Comparison of ENCODE assay signal across 8 mouse cellular contexts in the genomic region with DNA sequence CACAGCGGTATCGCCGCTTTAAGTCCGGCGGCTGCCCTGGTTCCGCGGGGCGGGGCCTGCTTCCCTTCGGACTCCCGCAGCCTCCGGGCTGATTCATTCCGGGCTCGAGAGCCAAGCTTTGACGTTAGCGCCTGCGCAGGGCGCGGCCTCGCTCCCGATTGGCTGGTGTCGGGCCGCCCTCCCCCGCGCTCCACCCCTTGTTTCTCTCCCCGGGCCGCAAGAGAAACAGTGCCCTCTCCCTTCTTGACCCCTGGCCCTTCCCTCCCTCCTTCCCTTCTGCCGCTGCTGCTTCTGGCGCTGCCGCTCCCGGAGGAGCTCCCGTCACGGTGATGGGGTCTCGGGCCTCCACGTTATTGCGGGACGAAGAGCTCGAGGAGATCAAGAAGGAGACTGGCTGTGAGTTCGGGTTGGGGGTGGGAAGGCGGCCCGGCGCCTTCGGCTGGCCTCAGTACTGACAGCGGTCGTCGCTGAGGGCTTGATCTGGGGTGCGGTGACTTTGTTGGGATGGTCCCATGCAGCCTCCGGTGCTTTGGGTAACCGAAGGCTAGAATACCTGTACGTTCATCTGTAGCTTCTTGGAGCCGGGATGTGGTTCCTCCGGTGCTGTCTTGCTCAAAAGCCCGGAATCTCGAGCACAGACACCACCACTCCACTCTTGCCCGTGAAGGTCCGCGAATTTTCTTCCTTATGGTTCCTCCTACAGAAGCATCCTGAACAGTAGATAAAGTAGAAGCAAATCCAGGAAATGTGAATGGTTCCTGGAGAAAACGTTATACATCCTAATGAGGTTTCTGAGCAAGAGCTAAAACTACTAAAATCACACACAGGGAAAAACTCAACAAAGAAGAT. TPM values are rescaled to one million over a fixed set of nuclear protein-coding genes. Genes with fewer than 3 reads are reported as not detected.
DNase-seq lines count a peak whose midpoint lies in the region; ATAC-seq and TF ChIP-seq lines count a peak whose summit lies in the region.

A gene (minus strand): TSS at position 106 of the 849 bp plus-strand sequence.
A gene (plus strand): TSS at position 176 of the 849 bp plus-strand sequence.

- no peaks in the 10 kb centered on the region; the same call in none of the 2 replicates for H3K79me2 ChIP-seq in CH12.LX (replicated peaks; ENCODE audit: control insufficient read depth, extremely low read depth, insufficient read depth, poor library complexity, severe bottlenecking)

- under 1% methylated on average over 57 of the region's 57 CpGs for WGBS in forebrain, embryonic 11.5 days
- WGBS in heart, embryonic 16.5 days = under 1% methylated on average over 57 of the region's 57 CpGs
- under 1% methylated on average over 56 of the region's 57 CpGs for WGBS in liver, embryonic 15.5 days (ENCODE audit: insufficient replicate concordance)
- WGBS in neural tube, embryonic 12.5 days = under 1% methylated on average over 57 of the region's 57 CpGs

- H3K4me1 ChIP-seq in CH12.LX (ENCODE audit: control insufficient read depth in 1 of 2, insufficient read depth in 2 of 2) = peaks cover 0 to 11% of the 10 kb centered on the region in 2 experiments; a peak in 2 of 4 replicates
- H3K4me1 ChIP-seq in forebrain, embryonic 11.5 days (replicated peaks; ENCODE audit: control insufficient read depth, insufficient read depth, low read length) = peaks cover 3% of the 10 kb centered on the region; the same call in 1 of the 2 replicates
- peaks cover 12% of the 10 kb centered on the region for H3K4me1 ChIP-seq in heart, embryonic 16.5 days (ENCODE audit: control insufficient read depth, insufficient read depth, low read length)
- peaks cover 42% of the 10 kb centered on the region for H3K4me1 ChIP-seq in liver, embryonic 15.5 days (replicated peaks)
- peaks cover 14% of the 10 kb centered on the region for H3K4me1 ChIP-seq in neural tube, embryonic 12.5 days

- dilution Hi-C loops in CH12.LX (cut with MboI; ENCODE audit: extremely low pct_ligation_motif_present, extremely low pct_unique_long_range_greater_than_20kb, low sequenced_read_pairs) = no loop called here

- H3K27ac ChIP-seq in CH12.LX (ENCODE audit: insufficient read depth, low read depth) = peak within 1 kb of the TSS; percentile 11; the same call in 1 of the 2 replicates
- H3K27ac ChIP-seq in forebrain, embryonic 11.5 days (ENCODE audit: low read depth, low read length) = peak within 1 kb of the TSS; percentile 64
- peak within 1 kb of the TSS; percentile 81 for H3K27ac ChIP-seq in heart, embryonic 16.5 days (ENCODE audit: low read length)
- peak within 1 kb of the TSS; percentile 95 for H3K27ac ChIP-seq in liver, embryonic 15.5 days (replicated peaks)
- H3K27ac ChIP-seq in neural tube, embryonic 12.5 days = peak within 1 kb of the TSS; percentile 62

- H3K9me3 ChIP-seq in CH12.LX (replicated peaks; ENCODE audit: low read length) = no peaks in the 10 kb centered on the region
- H3K9me3 ChIP-seq in forebrain, embryonic 11.5 days (ENCODE audit: control insufficient read depth, low read length) = no peaks in the 10 kb centered on the region
- no peaks in the 10 kb centered on the region for H3K9me3 ChIP-seq in heart, embryonic 16.5 days (replicated peaks; ENCODE audit: control insufficient read depth, low read length)
- no peaks in the 10 kb centered on the region for H3K9me3 ChIP-seq in liver, embryonic 15.5 days (replicated peaks)
- no peaks in the 10 kb centered on the region for H3K9me3 ChIP-seq in neural tube, embryonic 12.5 days

- H3K27me3 ChIP-seq in CH12.LX (replicated peaks) = no peaks in the 10 kb centered on the region
- no peaks in the 10 kb centered on the region for H3K27me3 ChIP-seq in forebrain, embryonic 11.5 days (ENCODE audit: control insufficient read depth, insufficient read depth, low read length)
- H3K27me3 ChIP-seq in heart, embryonic 16.5 days (ENCODE audit: control insufficient read depth, insufficient read depth, low read length) = no peaks in the 10 kb centered on the region
- H3K27me3 ChIP-seq in liver, embryonic 15.5 days = no peaks in the 10 kb centered on the region
- H3K27me3 ChIP-seq in neural tube, embryonic 12.5 days (replicated peaks) = no peaks in the 10 kb centered on the region

- TF ChIP-seq EP300 in CH12.LX (IDR thresholded peaks at IDR 0.05; ENCODE audit: low read length) = no peak

- in situ Hi-C loops in CH12.LX (cut with MboI; ENCODE audit: low pct_ligation_motif_present, low pct_unique_long_range_greater_than_20kb, low sequenced_read_pairs) = loop anchor here (5.0 kb wide), 1 partner anchor 35 kb away; no protein-coding TSS in a partner anchor

- peak; percentile 69 for TF ChIP-seq POLR2A in CH12.LX (IDR thresholded peaks at IDR 0.05; ENCODE audit: low read depth, low read length)

- H3K9ac ChIP-seq in CH12.LX (ENCODE audit: insufficient read depth, low read depth) = peak within 1 kb of the TSS; percentile 61
- peak within 1 kb of the TSS; percentile 79 for H3K9ac ChIP-seq in forebrain, embryonic 11.5 days (ENCODE audit: low read length)
- peak within 1 kb of the TSS; percentile 83 for H3K9ac ChIP-seq in heart, embryonic 16.5 days (ENCODE audit: low read length)
- H3K9ac ChIP-seq in liver, embryonic 15.5 days = peak within 1 kb of the TSS; percentile 88
- peak within 1 kb of the TSS; percentile 78 for H3K9ac ChIP-seq in neural tube, embryonic 12.5 days

- H3K36me3 ChIP-seq in CH12.LX (replicated peaks in 1 of 2; ENCODE audit: control insufficient read depth in 1 of 2, insufficient read depth in 1 of 2, low read length in 1 of 2) = peaks cover 0 to 2% of the 10 kb centered on the region in 2 experiments
- no peaks in the 10 kb centered on the region for H3K36me3 ChIP-seq in forebrain, embryonic 11.5 days (ENCODE audit: control insufficient read depth, insufficient read depth, low read length)
- H3K36me3 ChIP-seq in heart, embryonic 16.5 days (ENCODE audit: control insufficient read depth, insufficient read depth) = no peaks in the 10 kb centered on the region
- no peaks in the 10 kb centered on the region for H3K36me3 ChIP-seq in liver, embryonic 15.5 days (replicated peaks)
- H3K36me3 ChIP-seq in neural tube, embryonic 12.5 days = no peaks in the 10 kb centered on the region

- no peak for TF ChIP-seq RAD21 in CH12.LX (IDR thresholded peaks at IDR 0.05; ENCODE audit: low read depth, low read length)

- ATAC-seq in forebrain, embryonic 11.5 days (replicated peaks; ENCODE audit: low FRiP score) = peak; percentile 99
- ATAC-seq in heart, embryonic 16.5 days (replicated peaks; ENCODE audit: extremely low read depth, insufficient read depth, low FRiP score) = peak; percentile 99
- peak; percentile 95 for ATAC-seq in liver, embryonic 15.5 days (ENCODE audit: insufficient read depth)
- ATAC-seq in neural tube, embryonic 12.5 days (ENCODE audit: low FRiP score, low read depth) = peak; percentile 98

- no peak for TF ChIP-seq CTCF in CH12.LX (conservative IDR thresholded peaks at IDR 0.05 in 1 of 2, IDR thresholded peaks at IDR 0.05 in 1 of 2; ENCODE audit: low read depth in 2 of 2, low read length in 2 of 2)

- peak within 1 kb of the TSS; percentile 97 for H3K4me2 ChIP-seq in CH12.LX (ENCODE audit: insufficient read depth, low read depth, poor library complexity, severe bottlenecking)
- H3K4me2 ChIP-seq in forebrain, embryonic 11.5 days (ENCODE audit: low read depth, low read length, severe bottlenecking) = peak within 1 kb of the TSS; percentile 76
- peak within 1 kb of the TSS; percentile 86 for H3K4me2 ChIP-seq in heart, embryonic 16.5 days (ENCODE audit: low read depth, low read length)
- peak within 1 kb of the TSS; percentile 88 for H3K4me2 ChIP-seq in liver, embryonic 15.5 days
- peak within 1 kb of the TSS; percentile 74 for H3K4me2 ChIP-seq in neural tube, embryonic 12.5 days (replicated peaks)

- H3K4me3 ChIP-seq in CH12.LX (replicated peaks in 1 of 3; ENCODE audit: low read depth in 2 of 3, low read length in 2 of 3, poor library complexity in 1 of 3) = peak within 1 kb of the TSS; percentile 60 to 92 (median 76)
- H3K4me3 ChIP-seq in forebrain, embryonic 11.5 days (ENCODE audit: low read depth, low read length) = peak within 1 kb of the TSS; percentile 72
- peak within 1 kb of the TSS; percentile 94 for H3K4me3 ChIP-seq in heart, embryonic 16.5 days (ENCODE audit: low read length)
- peak within 1 kb of the TSS; percentile 83 for H3K4me3 ChIP-seq in liver, embryonic 15.5 days (replicated peaks)
- peak within 1 kb of the TSS; percentile 78 for H3K4me3 ChIP-seq in neural tube, embryonic 12.5 days

- peak; percentile 96 for DNase-seq in CH12.LX (ENCODE audit: extremely low read depth)
- DNase-seq in c-Kit-positive CD71-positive TER-119-negative erythroid progenitor cells, embryonic 14.5 days (ENCODE audit: low read depth) = peak; percentile 96
- DNase-seq in forebrain, embryonic 11.5 days (ENCODE audit: low spot score) = peak; percentile 99
- DNase-seq in kidney, postnatal 36 days = peak; percentile 99 to 100
- DNase-seq in telencephalon, adult 2 months (ENCODE audit: low read depth, low spot score) = peak; percentile 96

TF ChIP-seq in CH12.LX, 34 proteins besides CTCF, POLR2A, EP300 and RAD21 (continues in another document):
- TF ChIP-seq TCF12 (IDR thresholded peaks at IDR 0.05; ENCODE audit: low read depth, low read length) (peak; percentile 44; the same call in 1 of the 2 replicates), MXI1 (IDR thresholded peaks at IDR 0.05; ENCODE audit: low read depth, low read length) (peak; percentile 67; the same call in 1 of the 2 replicates), NRF1 (IDR thresholded peaks at IDR 0.05; ENCODE audit: low read depth, low read length) (peak; percentile 90), HCFC1 (IDR thresholded peaks at IDR 0.05; ENCODE audit: low read depth, low read length) (peak; percentile 67), IRF4 (IDR thresholded peaks at IDR 0.05; ENCODE audit: low read depth, low read length) (peak; percentile 83)

RNA-seq across cellular contexts. Expression of the first gene that starts in this region (rescaled TPM):
- total RNA-seq in CH12.LX (2012; rRNA removed) (0.08 and 0.25 TPM in 2 replicates), CH12.LX (2014; rRNA removed) (0.14 and 0.17 TPM in 2 replicates)
- 0.14 and 0.39 TPM in 2 replicates for polyA plus RNA-seq in CH12.LX (2012; ENCODE audit: insufficient read length, low read depth)
- polyA plus RNA-seq in forebrain, embryonic 11.5 days (2014; fragmentation: Nextera tagmentation; extraction: Ambion mirVana) = 0.13 and 0.59 TPM in 2 replicates
- 0.09 and 0.11 TPM in 2 replicates for polyA plus RNA-seq in heart, embryonic 16.5 days (2015; fragmentation: Nextera tagmentation; extraction: Ambion mirVana)
- 0.08 and 0.15 TPM in 2 replicates for polyA plus RNA-seq in liver, embryonic 15.5 days (2015; fragmentation: Nextera tagmentation; extraction: Ambion mirVana)
- 0.61 and 0.70 TPM in 2 replicates for polyA plus RNA-seq in neural tube, embryonic 12.5 days (2016; fragmentation: Nextera tagmentation; extraction: Ambion mirVana)

RNA-seq across cellular contexts. Expression of the second gene that starts in this region (rescaled TPM):
- 28.7 and 29.9 TPM in 2 replicates for total RNA-seq in CH12.LX (2012; rRNA removed)
- 55.9 and 62.1 TPM in 2 replicates for total RNA-seq in CH12.LX (2014; rRNA removed)
- polyA plus RNA-seq in CH12.LX (2012; ENCODE audit: insufficient read length, low read depth) = 41.5 and 47.9 TPM in 2 replicates
- polyA plus RNA-seq in forebrain, embryonic 11.5 days (2014; fragmentation: Nextera tagmentation; extraction: Ambion mirVana) = 56.6 and 61.0 TPM in 2 replicates
- 52.3 and 52.5 TPM in 2 replicates for polyA plus RNA-seq in heart, embryonic 16.5 days (2015; fragmentation: Nextera tagmentation; extraction: Ambion mirVana)
- polyA plus RNA-seq in liver, embryonic 15.5 days (2015; fragmentation: Nextera tagmentation; extraction: Ambion mirVana) = 56.1 and 62.6 TPM in 2 replicates
- polyA plus RNA-seq in neural tube, embryonic 12.5 days (2016; fragmentation: Nextera tagmentation; extraction: Ambion mirVana) = 62.3 and 68.2 TPM in 2 replicates

Comparison
In these comparisons a context has a peak if more than half of its experiments do, and no peak if none do; other contexts are left out.
1. Peak in every context shown above with its lines: DNase-seq, ATAC-seq, H3K4me3 ChIP-seq and H3K27ac ChIP-seq.
2. H3K27ac ChIP-seq: peak in every context shown above with its lines; median percentile 95 in liver, embryonic 15.5 days; 81 in heart, embryonic 16.5 days; 64 in forebrain, embryonic 11.5 days; 62 in neural tube, embryonic 12.5 days; 11 in CH12.LX.